In genomic region chr19:58452178-58452819, GRCm38 (mm10) we compare ENCODE assay signal across 9 mouse cellular contexts. TPM values are rescaled to one million over a fixed set of nuclear protein-coding genes. Genes with fewer than 3 reads are reported as not detected.
DNase-seq lines count a peak whose midpoint lies in the region; ATAC-seq and TF ChIP-seq lines count a peak whose summit lies in the region.
"Had no signal": no experiment of that assay in that cellular context is flagged by ENCODE, and none has a peak within 500 bp of the region (broad histone marks: within the 10 kb centered on the region; RNA-seq: fewer than 3 reads in every experiment).

No protein-coding gene starts in this region.

- H3K4me2 ChIP-seq in forebrain, embryonic 13.5 days: peak overlapping the region; percentile 88
- H3K4me2 ChIP-seq in forebrain, embryonic 11.5 days (ENCODE audit: low read depth, low read length, severe bottlenecking): no peak overlapping the region
- H3K4me2 ChIP-seq in limb, embryonic 13.5 days (replicated peaks): peak overlapping the region; percentile 99
- H3K4me2 ChIP-seq in neural tube, embryonic 14.5 days (ENCODE audit: low read depth, low read length): peak overlapping the region; percentile 93

- DNase-seq in forebrain, embryonic 11.5 days (ENCODE audit: low spot score): no peak
- peak; percentile 17 for DNase-seq in lung, postnatal 36 days
- DNase-seq in lung, adult 2 months: no peak
- no peak for DNase-seq in spleen, postnatal 14 days (ENCODE audit: low spot score in 2 of 2)
- no peak for DNase-seq in cerebellum, postnatal 14 days

- no peak for TF ChIP-seq POLR2A in lung, adult 2 months (IDR thresholded peaks at IDR 0.05; ENCODE audit: borderline replicate concordance, extremely low read depth, low read depth, low read length)

- TF ChIP-seq CTCF in lung, adult 2 months (IDR thresholded peaks at IDR 0.05; ENCODE audit: insufficient read depth, low read length): no peak

- WGBS in forebrain, embryonic 13.5 days: 52% methylated on average over 8 of the region's 8 CpGs
- 53% methylated on average over 8 of the region's 8 CpGs for WGBS in forebrain, embryonic 11.5 days
- WGBS in lung, adult 2 months: 78% methylated on average over 8 of the region's 8 CpGs
- WGBS in limb, embryonic 13.5 days: 39% methylated on average over 8 of the region's 8 CpGs
- 45% methylated on average over 8 of the region's 8 CpGs for WGBS in neural tube, embryonic 14.5 days

- H3K9me3 ChIP-seq in forebrain, embryonic 13.5 days (replicated peaks): no peaks in the 10 kb centered on the region
- no peaks in the 10 kb centered on the region for H3K9me3 ChIP-seq in forebrain, embryonic 11.5 days (ENCODE audit: control insufficient read depth, low read length)
- H3K9me3 ChIP-seq in limb, embryonic 13.5 days: no peaks in the 10 kb centered on the region
- H3K9me3 ChIP-seq in neural tube, embryonic 14.5 days (ENCODE audit: control insufficient read depth, low read length): no peaks in the 10 kb centered on the region

- H3K4me1 ChIP-seq in forebrain, embryonic 13.5 days: peaks cover 67% of the 10 kb centered on the region
- peaks cover 19% of the 10 kb centered on the region for H3K4me1 ChIP-seq in forebrain, embryonic 11.5 days (replicated peaks; ENCODE audit: control insufficient read depth, insufficient read depth, low read length)
- peaks cover 6% of the 10 kb centered on the region for H3K4me1 ChIP-seq in lung, adult 2 months (ENCODE audit: control insufficient read depth, insufficient read depth, low read length)
- peaks cover 64% of the 10 kb centered on the region for H3K4me1 ChIP-seq in limb, embryonic 13.5 days
- H3K4me1 ChIP-seq in neural tube, embryonic 14.5 days (ENCODE audit: control insufficient read depth, insufficient read depth, low read length): peaks cover 46% of the 10 kb centered on the region

- peaks cover 49% of the 10 kb centered on the region for H3K27me3 ChIP-seq in forebrain, embryonic 13.5 days
- H3K27me3 ChIP-seq in forebrain, embryonic 11.5 days (ENCODE audit: control insufficient read depth, insufficient read depth, low read length): peaks cover 36% of the 10 kb centered on the region
- H3K27me3 ChIP-seq in limb, embryonic 13.5 days: peaks cover 62% of the 10 kb centered on the region
- no peaks in the 10 kb centered on the region for H3K27me3 ChIP-seq in neural tube, embryonic 14.5 days (ENCODE audit: control insufficient read depth, insufficient read depth, low read length)

- H3K4me3 ChIP-seq in forebrain, embryonic 13.5 days: no peak overlapping the region
- H3K4me3 ChIP-seq in forebrain, embryonic 11.5 days (ENCODE audit: low read depth, low read length): no peak overlapping the region
- H3K4me3 ChIP-seq in lung, adult 2 months (replicated peaks; ENCODE audit: extremely low read depth, low read depth, low read length): no peak overlapping the region
- H3K4me3 ChIP-seq in limb, embryonic 13.5 days: no peak overlapping the region
- peak overlapping the region; percentile 60 for H3K4me3 ChIP-seq in neural tube, embryonic 14.5 days (ENCODE audit: low read depth, low read length)

- ATAC-seq in forebrain, embryonic 13.5 days: no peak
- no peak for ATAC-seq in forebrain, embryonic 11.5 days (replicated peaks; ENCODE audit: low FRiP score)
- ATAC-seq in limb, embryonic 13.5 days (ENCODE audit: low FRiP score, low read depth): no peak
- ATAC-seq in neural tube, embryonic 14.5 days (ENCODE audit: low read depth): no peak

- H3K27ac ChIP-seq in forebrain, embryonic 13.5 days: no peak overlapping the region
- no peak overlapping the region for H3K27ac ChIP-seq in forebrain, embryonic 11.5 days (ENCODE audit: low read depth, low read length)
- H3K27ac ChIP-seq in limb, embryonic 13.5 days: no peak overlapping the region
- H3K27ac ChIP-seq in neural tube, embryonic 14.5 days (ENCODE audit: low read depth, low read length): peak overlapping the region; percentile 63
- H3K27ac ChIP-seq: liver, embryonic 14.5 days had no signal

- H3K36me3 ChIP-seq in forebrain, embryonic 13.5 days (ENCODE audit: poor library complexity, severe bottlenecking): no peaks in the 10 kb centered on the region
- H3K36me3 ChIP-seq in forebrain, embryonic 11.5 days (ENCODE audit: control insufficient read depth, insufficient read depth, low read length): no peaks in the 10 kb centered on the region
- no peaks in the 10 kb centered on the region for H3K36me3 ChIP-seq in limb, embryonic 13.5 days
- H3K36me3 ChIP-seq in neural tube, embryonic 14.5 days (ENCODE audit: control insufficient read depth, insufficient read depth, low read length): no peaks in the 10 kb centered on the region

- H3K9ac ChIP-seq in forebrain, embryonic 13.5 days: no peak overlapping the region
- H3K9ac ChIP-seq in forebrain, embryonic 11.5 days (ENCODE audit: low read length): no peak overlapping the region
- no peak overlapping the region for H3K9ac ChIP-seq in limb, embryonic 13.5 days
- H3K9ac ChIP-seq in neural tube, embryonic 14.5 days (replicated peaks; ENCODE audit: low read depth, low read length): peak overlapping the region; percentile 74
- H3K9ac ChIP-seq: liver, embryonic 14.5 days had no signal

RNA-seq across cellular contexts. Expression of gene Gfra1, which starts 3.4 kb away (rescaled TPM):
- 15.2 and 15.4 TPM in 2 replicates for polyA plus RNA-seq in forebrain, embryonic 13.5 days (2015; fragmentation: Nextera tagmentation; extraction: Ambion mirVana)
- polyA plus RNA-seq in forebrain, embryonic 11.5 days (2014; fragmentation: Nextera tagmentation; extraction: Ambion mirVana): 9.6 and 10.0 TPM in 2 replicates
- polyA plus RNA-seq in lung, adult 2 months (2012; rRNA removed): 4.9 and 7.8 TPM in 2 replicates
- polyA plus RNA-seq in limb, embryonic 13.5 days (2015; fragmentation: Nextera tagmentation; extraction: Ambion mirVana): 23.2 and 25.4 TPM in 2 replicates
- 67.8 and 67.9 TPM in 2 replicates for polyA plus RNA-seq in neural tube, embryonic 14.5 days (2014; fragmentation: Nextera tagmentation; extraction: Ambion mirVana)

RNA-seq across cellular contexts. Expression of gene Ccdc172, which starts 59.5 kb away (rescaled TPM):
- not detected in 2 replicates for polyA plus RNA-seq in forebrain, embryonic 13.5 days (2015; fragmentation: Nextera tagmentation; extraction: Ambion mirVana)
- not detected in 2 replicates for polyA plus RNA-seq in forebrain, embryonic 11.5 days (2014; fragmentation: Nextera tagmentation; extraction: Ambion mirVana)
- not detected in 2 replicates for polyA plus RNA-seq in lung, adult 2 months (2012; rRNA removed)
- polyA plus RNA-seq in limb, embryonic 13.5 days (2015; fragmentation: Nextera tagmentation; extraction: Ambion mirVana): not detected in 2 replicates
- polyA plus RNA-seq in neural tube, embryonic 14.5 days (2014; fragmentation: Nextera tagmentation; extraction: Ambion mirVana): not detected in 2 replicates
- polyA plus RNA-seq: liver, embryonic 14.5 days had no signal
